8 mouse cellular contexts compared by ENCODE assay signal in the genomic region with DNA sequence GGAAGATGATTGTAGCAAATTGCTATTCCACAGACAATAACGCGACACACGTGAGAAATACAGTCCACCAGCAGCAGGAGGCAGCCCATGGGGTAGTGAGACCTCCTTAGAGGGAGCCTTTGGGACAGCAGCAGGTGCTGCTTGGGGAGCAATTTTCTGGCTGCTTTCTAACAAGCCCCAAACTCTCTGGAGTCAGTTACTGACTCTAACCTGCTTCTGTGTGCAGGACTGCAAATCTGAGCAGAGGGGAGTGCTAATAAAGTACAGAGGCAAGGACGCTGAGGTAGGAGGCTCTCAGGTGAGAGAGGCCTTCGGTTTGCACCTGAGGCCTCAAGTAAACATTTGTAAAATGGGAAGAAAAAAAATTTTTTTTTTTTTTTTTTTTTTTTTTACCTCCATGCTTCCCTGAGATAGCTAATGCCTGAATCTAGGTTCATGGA. TPM values are rescaled to one million over a fixed set of nuclear protein-coding genes. Genes with fewer than 3 reads are reported as not detected.
A peak's percentile ranks its signal among the peaks of the same experiment; 100 is the strongest.
DNase-seq lines count a peak whose midpoint lies in the region; ATAC-seq and TF ChIP-seq lines count a peak whose summit lies in the region.

No protein-coding gene starts in this region.

- no peak for ATAC-seq in heart, embryonic 11.5 days (replicated peaks; ENCODE audit: insufficient number of reproducible peaks, low FRiP score, low TSS enrichment)
- ATAC-seq in embryonic facial prominence, embryonic 14.5 days (ENCODE audit: low read depth), result peak; percentile 34; the same call in 1 of the 2 replicates
- peak; percentile 5; the same call in 1 of the 2 replicates for ATAC-seq in intestine, embryonic 15.5 days
- ATAC-seq in midbrain, embryonic 11.5 days (ENCODE audit: low FRiP score), result no peak
- ATAC-seq in monocyte, adult 5-6 weeks (replicated peaks; ENCODE audit: insufficient number of reproducible peaks, low FRiP score, low TSS enrichment, poor library complexity, severe bottlenecking), result no peak; the same call in 1 of the 2 replicates

- H3K27ac ChIP-seq in heart, embryonic 11.5 days (ENCODE audit: low read depth, low read length), result peak overlapping the region; percentile 79; the same call in 1 of the 2 replicates
- peak overlapping the region; percentile 74; the same call in 1 of the 2 replicates for H3K27ac ChIP-seq in ES-E14 (ENCODE audit: insufficient read depth, low read depth, low read length, poor library complexity, severe bottlenecking)
- peak overlapping the region; percentile 84 for H3K27ac ChIP-seq in embryonic facial prominence, embryonic 14.5 days (replicated peaks; ENCODE audit: low read depth, low read length)
- no peak overlapping the region for H3K27ac ChIP-seq in intestine, embryonic 15.5 days
- 0 out of 2 replicates have a peak overlapping the region, but pooled peaks have one; percentile 44 for H3K27ac ChIP-seq in midbrain, embryonic 11.5 days (ENCODE audit: low read depth, low read length)

- intact Hi-C loops in heart, postnatal 25 days (cut with DNase I), result loop anchor here (5.0 kb wide), 2 partner anchors 105 to 395 kb away; a partner anchor contains a TSS

- no peaks in the 10 kb centered on the region for H3K9me3 ChIP-seq in heart, embryonic 11.5 days (replicated peaks; ENCODE audit: control insufficient read depth, low read length)
- no peaks in the 10 kb centered on the region for H3K9me3 ChIP-seq in ES-E14 (ENCODE audit: control insufficient read depth, insufficient read depth, low read depth, low read length)
- H3K9me3 ChIP-seq in embryonic facial prominence, embryonic 14.5 days (ENCODE audit: control insufficient read depth, low read length), result no peaks in the 10 kb centered on the region
- no peaks in the 10 kb centered on the region for H3K9me3 ChIP-seq in intestine, embryonic 15.5 days
- no peaks in the 10 kb centered on the region for H3K9me3 ChIP-seq in midbrain, embryonic 11.5 days (ENCODE audit: control insufficient read depth, low read length)

- in situ Hi-C loops in ES-E14 (cut with MboI; ENCODE audit: low sequenced_read_pairs in 2 of 2, unreplicated experiment in 2 of 2), result no loop called here

- no peaks in the 10 kb centered on the region for H3K36me3 ChIP-seq in heart, embryonic 11.5 days (ENCODE audit: control insufficient read depth, insufficient read depth, low read length)
- H3K36me3 ChIP-seq in ES-E14 (ENCODE audit: control insufficient read depth, insufficient read depth, low read length, poor library complexity, severe bottlenecking), result no peaks in the 10 kb centered on the region; the same call in 1 of the 2 replicates
- no peaks in the 10 kb centered on the region for H3K36me3 ChIP-seq in embryonic facial prominence, embryonic 14.5 days (ENCODE audit: control insufficient read depth, insufficient read depth, low read length)
- H3K36me3 ChIP-seq in intestine, embryonic 15.5 days, result no peaks in the 10 kb centered on the region
- H3K36me3 ChIP-seq in midbrain, embryonic 11.5 days (ENCODE audit: control insufficient read depth, insufficient read depth, low read length), result no peaks in the 10 kb centered on the region

- no peaks in the 10 kb centered on the region; the same call in 1 of the 2 replicates for H3K4me1 ChIP-seq in heart, embryonic 11.5 days (ENCODE audit: control insufficient read depth, insufficient read depth, low read length)
- H3K4me1 ChIP-seq in ES-E14 (ENCODE audit: control insufficient read depth in 2 of 2, insufficient read depth in 2 of 2, low read length in 2 of 2, poor library complexity in 1 of 2), result peaks cover 3 to 4% of the 10 kb centered on the region in 2 experiments; a peak in 1 of 4 replicates
- H3K4me1 ChIP-seq in embryonic facial prominence, embryonic 14.5 days (ENCODE audit: control insufficient read depth, insufficient read depth, low read length), result peaks cover 15% of the 10 kb centered on the region
- H3K4me1 ChIP-seq in intestine, embryonic 15.5 days (replicated peaks), result peaks cover 11% of the 10 kb centered on the region
- 0 out of 2 replicates have a peak, but pooled peaks cover 5% of the 10 kb centered on the region for H3K4me1 ChIP-seq in midbrain, embryonic 11.5 days (ENCODE audit: control insufficient read depth, insufficient read depth, low read length)

- no peaks in the 10 kb centered on the region for H3K27me3 ChIP-seq in heart, embryonic 11.5 days (ENCODE audit: control insufficient read depth, insufficient read depth, low read length)
- no peaks in the 10 kb centered on the region for H3K27me3 ChIP-seq in embryonic facial prominence, embryonic 14.5 days (replicated peaks; ENCODE audit: control insufficient read depth, insufficient read depth, low read length)
- no peaks in the 10 kb centered on the region for H3K27me3 ChIP-seq in intestine, embryonic 15.5 days (replicated peaks)
- no peaks in the 10 kb centered on the region for H3K27me3 ChIP-seq in midbrain, embryonic 11.5 days (ENCODE audit: control insufficient read depth, insufficient read depth, low read length)

- H3K9ac ChIP-seq in heart, embryonic 11.5 days (ENCODE audit: low read depth, low read length), result peak overlapping the region; percentile 88
- peak overlapping the region; percentile 95 for H3K9ac ChIP-seq in ES-E14 (ENCODE audit: insufficient read depth, low read depth, low read length, poor library complexity, severe bottlenecking)
- peak overlapping the region; percentile 84 for H3K9ac ChIP-seq in embryonic facial prominence, embryonic 14.5 days (ENCODE audit: low read depth, low read length)
- peak overlapping the region; percentile 86; the same call in 1 of the 2 replicates for H3K9ac ChIP-seq in intestine, embryonic 15.5 days
- H3K9ac ChIP-seq in midbrain, embryonic 11.5 days (ENCODE audit: low read length), result peak overlapping the region; percentile 78

- WGBS in heart, embryonic 11.5 days (ENCODE audit: insufficient replicate concordance), result 57% methylated on average over 5 of the region's 5 CpGs
- 26% methylated on average over 5 of the region's 5 CpGs for WGBS in embryonic facial prominence, embryonic 14.5 days
- WGBS in intestine, embryonic 15.5 days, result 38% methylated on average over 5 of the region's 5 CpGs
- WGBS in midbrain, embryonic 11.5 days, result 52% methylated on average over 5 of the region's 5 CpGs

- no peak for DNase-seq in heart, postnatal 25 days (ENCODE audit: low spot score)
- DNase-seq in ES-E14 (ENCODE audit: low read depth, low spot score), result no peak
- peak; percentile 55 for DNase-seq in embryonic facial prominence, embryonic 14.5 days (ENCODE audit: low spot score)
- peak; percentile 87 for DNase-seq in midbrain, embryonic 11.5 days (ENCODE audit: low spot score, missing footprints)
- DNase-seq in thymus, postnatal 0 days (ENCODE audit: low spot score), result peak; percentile 7

- peak overlapping the region; percentile 73 for H3K4me2 ChIP-seq in heart, embryonic 11.5 days
- peak overlapping the region; percentile 77 for H3K4me2 ChIP-seq in embryonic facial prominence, embryonic 14.5 days (ENCODE audit: low read depth, low read length)
- peak overlapping the region; percentile 78 for H3K4me2 ChIP-seq in intestine, embryonic 15.5 days (replicated peaks)
- peak overlapping the region; percentile 60 for H3K4me2 ChIP-seq in midbrain, embryonic 11.5 days

- peak overlapping the region; percentile 79 for H3K4me3 ChIP-seq in heart, embryonic 11.5 days (ENCODE audit: low read depth, low read length)
- H3K4me3 ChIP-seq in ES-E14 (ENCODE audit: insufficient read depth in 1 of 2, low read depth in 1 of 2, low read length in 2 of 2, poor library complexity in 1 of 2, severe bottlenecking in 1 of 2), result peak overlapping the region; percentile 85 to 88
- peak overlapping the region; percentile 81 for H3K4me3 ChIP-seq in embryonic facial prominence, embryonic 14.5 days (ENCODE audit: low read depth, low read length)
- peak overlapping the region; percentile 81 for H3K4me3 ChIP-seq in intestine, embryonic 15.5 days (replicated peaks)
- H3K4me3 ChIP-seq in midbrain, embryonic 11.5 days (ENCODE audit: low read depth, low read length), result peak overlapping the region; percentile 75

TF ChIP-seq in ES-E14, 5 proteins besides CTCF, POLR2A, EP300 and RAD21:
- TF ChIP-seq CHD2 (IDR thresholded peaks at IDR 0.05; ENCODE audit: low read depth, low read length), result no peak
- TF ChIP-seq ZNF384 (IDR thresholded peaks at IDR 0.05; ENCODE audit: low read depth, low read length), result peak; percentile 73

RNA-seq across cellular contexts. Expression of a gene that starts 0.7 kb away (rescaled TPM):
- polyA plus RNA-seq in heart, embryonic 11.5 days (2014; fragmentation: Nextera tagmentation; extraction: Ambion mirVana), result 7.2 and 8.2 TPM in 2 replicates
- 10 to 100 TPM; 14.8 to 17.2 TPM for total RNA-seq in heart, postnatal 25 days (2021)
- 6.6 and 7.2 TPM in 2 replicates for total RNA-seq in ES-E14 (2012; rRNA removed)
- polyA plus RNA-seq in embryonic facial prominence, embryonic 14.5 days (2014; fragmentation: Nextera tagmentation; extraction: Ambion mirVana), result 12.2 and 14.4 TPM in 2 replicates
- 8.5 and 8.9 TPM in 2 replicates for polyA plus RNA-seq in intestine, embryonic 15.5 days (2015; fragmentation: Nextera tagmentation; extraction: Ambion mirVana)
- 11.3 and 14.3 TPM in 2 replicates for polyA plus RNA-seq in midbrain, embryonic 11.5 days (2014; fragmentation: Nextera tagmentation; extraction: Ambion mirVana)
- 7.6 and 9.2 TPM in 2 replicates for polyA plus RNA-seq in thymus, postnatal 0 days (2015; fragmentation: Nextera tagmentation; extraction: Ambion mirVana)
- total RNA-seq in monocyte, adult 5-6 weeks (2017), result 13.4 to 33.8 TPM (median 19.3 TPM) in 3 replicates

Comparison
In these comparisons a context has a peak if more than half of its experiments do, and no peak if none do; other contexts are left out.
1. ATAC-seq: peak in embryonic facial prominence, embryonic 14.5 days (single experiment) and intestine, embryonic 15.5 days (single experiment); none in heart, embryonic 11.5 days (single experiment), midbrain, embryonic 11.5 days (single experiment) and monocyte, adult 5-6 weeks (single experiment).
2. DNase-seq: peak in embryonic facial prominence, embryonic 14.5 days (single experiment), midbrain, embryonic 11.5 days (single experiment) and thymus, postnatal 0 days (single experiment); none in heart, postnatal 25 days (single experiment) and ES-E14 (single experiment).
3. Peak in every context shown above with its lines, with median percentiles within 50 percentile points of each other: H3K4me2 ChIP-seq, H3K4me3 ChIP-seq and H3K9ac ChIP-seq.